Comparison of ENCODE assay signal across 8 mouse cellular contexts in genomic region chr7:19344237-19344847, GRCm38 (mm10). TPM values are rescaled to one million over a fixed set of nuclear protein-coding genes. Genes with fewer than 3 reads are reported as not detected.
A peak's percentile ranks its signal among the peaks of the same experiment; 100 is the strongest.
DNase-seq lines count a peak whose midpoint lies in the region; ATAC-seq and TF ChIP-seq lines count a peak whose summit lies in the region.

Ercc1 (plus strand) TSS chr7:19344778.

- intact Hi-C loops in left cerebral cortex, postnatal 14 days (cut with DNase I): no loop called here

- H3K79me3 ChIP-seq in C2C12 (ENCODE audit: low read depth): peaks cover 10% of the 10 kb centered on the region

- no peaks in the 10 kb centered on the region for H3K27me3 ChIP-seq in C2C12 (ENCODE audit: control insufficient read depth, insufficient read depth, insufficient read length)
- peaks cover 17% of the 10 kb centered on the region for H3K27me3 ChIP-seq in embryonic facial prominence, embryonic 12.5 days
- no peaks in the 10 kb centered on the region for H3K27me3 ChIP-seq in heart, embryonic 14.5 days (ENCODE audit: control insufficient read depth, insufficient read depth, low read length)
- no peaks in the 10 kb centered on the region for H3K27me3 ChIP-seq in myocyte (ENCODE audit: control insufficient read depth, insufficient read depth, insufficient read length)

- H3ac ChIP-seq in C2C12 (ENCODE audit: control insufficient read depth, insufficient read length, low read depth) (peak within 1 kb of the TSS; percentile 83), myocyte (ENCODE audit: control insufficient read depth, insufficient read length) (no peak within 1 kb of the TSS)

- no peak for TF ChIP-seq POLR2A in myocyte (IDR thresholded peaks at IDR 0.05; ENCODE audit: insufficient read length, low read depth)

- peak within 1 kb of the TSS; percentile 41 for H3K9ac ChIP-seq in embryonic facial prominence, embryonic 12.5 days
- H3K9ac ChIP-seq in heart, embryonic 14.5 days (ENCODE audit: low read length): peak within 1 kb of the TSS; percentile 79

- peaks cover 2% of the 10 kb centered on the region for H3K36me3 ChIP-seq in C2C12 (ENCODE audit: control insufficient read depth, insufficient read depth)
- peaks cover 15% of the 10 kb centered on the region for H3K36me3 ChIP-seq in embryonic facial prominence, embryonic 12.5 days
- peaks cover 17% of the 10 kb centered on the region for H3K36me3 ChIP-seq in heart, embryonic 14.5 days (ENCODE audit: control insufficient read depth, insufficient read depth, low read length)
- H3K36me3 ChIP-seq in myocyte (ENCODE audit: control insufficient read depth, insufficient read depth): peaks cover 6% of the 10 kb centered on the region

- H3K4me3 ChIP-seq in C2C12 (ENCODE audit: insufficient read depth, poor library complexity, severe bottlenecking): peak within 1 kb of the TSS; percentile 46
- H3K4me3 ChIP-seq in embryonic facial prominence, embryonic 12.5 days: peak within 1 kb of the TSS; percentile 68
- peak within 1 kb of the TSS; percentile 69 to 95 for H3K4me3 ChIP-seq in heart, embryonic 14.5 days (ENCODE audit: control insufficient read depth in 1 of 2, insufficient read depth in 1 of 2, low read depth in 1 of 2, low read length in 2 of 2)
- peak within 1 kb of the TSS; percentile 73 for H3K4me3 ChIP-seq in myocyte

- DNase-seq in frontal cortex, postnatal 14 days (ENCODE audit: low spot score in 2 of 2): no peak
- DNase-seq in left cerebral cortex, postnatal 14 days (ENCODE audit: low spot score in 2 of 2): no peak
- DNase-seq in yolk sac, embryonic 10.5 days (ENCODE audit: low spot score): no peak

- peaks cover 35% of the 10 kb centered on the region for H3K4me1 ChIP-seq in embryonic facial prominence, embryonic 12.5 days
- H3K4me1 ChIP-seq in heart, embryonic 14.5 days (ENCODE audit: control insufficient read depth in 2 of 2, insufficient read depth in 2 of 2, low read length in 2 of 2): peaks cover 23 to 41% of the 10 kb centered on the region in 2 experiments

- ATAC-seq in frontal cortex, adult (ENCODE audit: low TSS enrichment): peak; percentile 9; the same call in 1 of the 2 replicates
- ATAC-seq in embryonic facial prominence, embryonic 12.5 days (ENCODE audit: insufficient number of reproducible peaks, insufficient read depth, low FRiP score, low TSS enrichment): no peak
- ATAC-seq in heart, embryonic 14.5 days (ENCODE audit: insufficient number of reproducible peaks, insufficient read depth, low FRiP score, low read depth): no peak

- H3K79me2 ChIP-seq in C2C12 (ENCODE audit: control insufficient read depth, insufficient read depth) (peaks cover 20% of the 10 kb centered on the region), myocyte (ENCODE audit: control insufficient read depth, insufficient read depth) (no peaks in the 10 kb centered on the region)

- H3K9me3 ChIP-seq in embryonic facial prominence, embryonic 12.5 days: no peaks in the 10 kb centered on the region
- no peaks in the 10 kb centered on the region for H3K9me3 ChIP-seq in heart, embryonic 14.5 days (ENCODE audit: control insufficient read depth, low read length)

- TF ChIP-seq CTCF in C2C12 (IDR thresholded peaks at IDR 0.05; ENCODE audit: control insufficient read depth, insufficient read depth, insufficient read length): no peak

- WGBS in embryonic facial prominence, embryonic 12.5 days: 26% methylated on average over 12 of the region's 12 CpGs
- 24% methylated on average over 12 of the region's 12 CpGs for WGBS in heart, embryonic 14.5 days

- peak within 1 kb of the TSS; percentile 73 for H3K4me2 ChIP-seq in embryonic facial prominence, embryonic 12.5 days (replicated peaks)
- peak within 1 kb of the TSS; percentile 82 for H3K4me2 ChIP-seq in heart, embryonic 14.5 days (ENCODE audit: low read length)
- peak within 1 kb of the TSS; percentile 77 for H3K4me2 ChIP-seq in myocyte (ENCODE audit: low read depth)

- H3K27ac ChIP-seq in embryonic facial prominence, embryonic 12.5 days: peak within 1 kb of the TSS; percentile 91
- H3K27ac ChIP-seq in heart, embryonic 14.5 days (replicated peaks in 1 of 2; ENCODE audit: control insufficient read depth in 1 of 2, insufficient read depth in 1 of 2, low read depth in 2 of 2, low read length in 2 of 2): peak within 1 kb of the TSS; percentile 73 to 80

TF ChIP-seq in C2C12, 6 proteins besides CTCF, POLR2A, EP300 and RAD21:
- TF ChIP-seq USF1 (IDR thresholded peaks at IDR 0.05; ENCODE audit: low read depth) (no peak), MYOD1 (IDR thresholded peaks at IDR 0.05; ENCODE audit: control insufficient read depth, insufficient read length, low read depth) (peak; percentile 82)

TF ChIP-seq in myocyte, 11 proteins besides CTCF, POLR2A, EP300 and RAD21:
- TF ChIP-seq TCF12 (IDR thresholded peaks at IDR 0.05; ENCODE audit: insufficient read depth, poor library complexity, severe bottlenecking) (no peak), MYOG (IDR thresholded peaks at IDR 0.05; ENCODE audit: control insufficient read depth in 1 of 3, insufficient read depth in 1 of 3, insufficient read length in 2 of 3, low read depth in 2 of 3) (peak in 1 of 3 experiments; percentile 41), MYOD1 (IDR thresholded peaks at IDR 0.05; ENCODE audit: control insufficient read depth in 1 of 3, insufficient read length in 2 of 3, low read depth in 2 of 3) (peak in 2 of 3 experiments; percentile 83 to 86), SRF (IDR thresholded peaks at IDR 0.05; ENCODE audit: control insufficient read depth, insufficient read length, low read depth) (no peak)

RNA-seq across cellular contexts. Expression of gene Ercc1, which starts in this region (rescaled TPM):
- polyA plus RNA-seq in C2C12 (2012; fragmentation: generic; extraction: Trizol) (151 TPM), myocyte (2012; fragmentation: generic; extraction: Trizol) (83.1 TPM)
- 92.3 and 94.5 TPM in 2 replicates for polyA plus RNA-seq in embryonic facial prominence, embryonic 12.5 days (2016; fragmentation: Nextera tagmentation; extraction: Ambion mirVana)
- 60.0 and 68.7 TPM in 2 replicates for polyA plus RNA-seq in heart, embryonic 14.5 days (2014; fragmentation: Nextera tagmentation; extraction: Ambion mirVana)
- 10 to 100 TPM; 42.7 to 44.0 TPM for total RNA-seq in left cerebral cortex, postnatal 14 days (2021)
